Mouse (Mus musculus) lung, embryonic 14.5 days (tissue): ENCODE data around the gene Fem1a. TPM values are rescaled to one million over a fixed set of nuclear protein-coding genes. Genes with fewer than 3 reads are reported as not detected.

Experiments used
- ATAC-seq: fragments of 200-750 bp; cut with Nextera tagmentation; 2 replicates; pipeline ENCODE4 v1.8.0; 2017; ENCODE audit warnings: mild to moderate bottlenecking, moderate TSS enrichment, moderate library complexity; ENCODE audit not compliant: insufficient read depth
- DNase-seq: peaks from one replicate; pipeline ENCODE4 v3.0.0-alpha.2; 2015
- H3K27ac ChIP-seq: fragments of 300-500 bp; sonication (generic); 2 replicates; pipeline ENCODE4 v1.5.1; 2014; ENCODE audit warnings: low read depth, mild to moderate bottlenecking, moderate library complexity
- H3K27me3 ChIP-seq: fragments of 300-500 bp; sonication (generic); 2 replicates; pipeline ENCODE4 v1.6.1; 2014; ENCODE audit warnings: low read length, control low read depth; ENCODE audit not compliant: insufficient read depth
- H3K36me3 ChIP-seq: fragments of 300-500 bp; sonication (generic); 2 replicates; pipeline ENCODE4 v1.6.1; 2014; ENCODE audit warnings: control low read depth; ENCODE audit not compliant: insufficient read depth
- H3K4me1 ChIP-seq: fragments of 300-500 bp; sonication (generic); 2 replicates; pipeline ENCODE4 v1.6.1; 2014; ENCODE audit warnings: antibody characterized with exemption, control low read depth; ENCODE audit not compliant: insufficient read depth
- H3K4me2 ChIP-seq: fragments of 300-500 bp; sonication (generic); 2 replicates; pipeline ENCODE4 v1.6.1; 2014; ENCODE audit warnings: mild to moderate bottlenecking
- H3K4me3 ChIP-seq: fragments of 300-500 bp; sonication (generic); 2 replicates; pipeline ENCODE4 v1.5.1; 2014; ENCODE audit warnings: low read depth, low read length
- H3K9ac ChIP-seq: fragments of 300-500 bp; sonication (generic); 2 replicates; pipeline ENCODE4 v1.6.1; 2014
- H3K9me3 ChIP-seq: fragments of 300-500 bp; sonication (generic); 2 replicates; pipeline ENCODE4 v1.6.1; 2016; ENCODE audit warnings: low read depth, low read length, control low read depth
- CTCF ChIP-seq: IDR thresholded peaks from 2 replicates; pipeline ENCODE4 v1.5.1; 2016; ENCODE audit warnings: antibody characterized with exemption, low read depth
- WGBS: fragments of 180-500 bp; shearing (Covaris S2); extraction: QIAGEN DNeasy Blood & Tissue Kit; methylation state at CpG from one replicate; pipeline ENCODE4 v1.1.7; 2014; 5-methylcytosine and 5-hydroxymethylcytosine counted together
- polyA plus RNA-seq: library from polyadenylated mRNA; unstranded; fragments of >200 nt; fragmentation: Nextera tagmentation; extraction: Ambion mirVana; gene quantifications from 2 replicates; pipeline ENCODE4 v1.2.1, GENCODE M21; 2014

Fem1a gene
- polyA plus RNA-seq, 1 experiment from 2014 or later, result 15.4 TPM

GRCm38 (mm10) chr17:56233389-56233788, 23.2 kb upstream of the Fem1a start:
- WGBS, result 57% methylated on average over 8 of the region's 8 CpGs
- no peak; the same call in 1 of the 2 replicates for ATAC-seq

GRCm38 (mm10) chr17:56233818-56234469, 22.7 kb upstream of the Fem1a start:
- peak; percentile 70; the same call in 1 of the 2 replicates for ATAC-seq
- WGBS, result under 1% methylated on average over 14 of the region's 14 CpGs

More at GRCm38 (mm10) chr17:56233389-56233788, 23.2 kb upstream of the Fem1a start:
- no peak for DNase-seq
- Histone ChIP-seq H3K9ac (no peak overlapping the region), H3K4me1 (no peaks in the 10 kb centered on the region; the same call in 1 of the 2 replicates), H3K4me3 (no peak overlapping the region), H3K27me3 (no peaks in the 10 kb centered on the region), H3K27ac (no peak overlapping the region), H3K9me3 (no peaks in the 10 kb centered on the region), H3K4me2 (no peak overlapping the region), H3K36me3 (no peaks in the 10 kb centered on the region)
- TF ChIP-seq CTCF, result no peak

GRCm38 (mm10) chr17:56241541-56242401, 14.8 kb upstream of the Fem1a start:
- no peak overlapping the region for H3K9ac ChIP-seq
- TF ChIP-seq CTCF, result peak; percentile 8; the same call in 1 of the 2 replicates
- H3K36me3 ChIP-seq, result no peaks in the 10 kb centered on the region
- no peak overlapping the region for H3K27ac ChIP-seq
- no peak overlapping the region; the same call in 1 of the 2 replicates for H3K4me3 ChIP-seq
- no peaks in the 10 kb centered on the region for H3K4me1 ChIP-seq
- H3K9me3 ChIP-seq, result no peaks in the 10 kb centered on the region
- 0 out of 2 replicates have a peak, but pooled peaks cover 3% of the 10 kb centered on the region for H3K27me3 ChIP-seq
- no peak overlapping the region for H3K4me2 ChIP-seq
- DNase-seq (peak; percentile 98), ATAC-seq (peak; percentile 71)
- WGBS, result 2% methylated on average over 33 of the region's 33 CpGs

More at GRCm38 (mm10) chr17:56233818-56234469, 22.7 kb upstream of the Fem1a start:
- Histone ChIP-seq H3K27me3 (no peaks in the 10 kb centered on the region), H3K4me1 (no peaks in the 10 kb centered on the region; the same call in 1 of the 2 replicates), H3K9ac (no peak overlapping the region), H3K4me2 (no peak overlapping the region), H3K36me3 (no peaks in the 10 kb centered on the region), H3K27ac (no peak overlapping the region), H3K4me3 (no peak overlapping the region), H3K9me3 (no peaks in the 10 kb centered on the region)
- DNase-seq, result peak; percentile 74
- TF ChIP-seq CTCF, result no peak

GRCm38 (mm10) chr17:56245608-56246007, 11.0 kb upstream of the Fem1a start:
- Histone ChIP-seq H3K27ac (no peak overlapping the region), H3K4me2 (no peak overlapping the region), H3K27me3 (0 out of 2 replicates have a peak, but pooled peaks cover 3% of the 10 kb centered on the region), H3K4me3 (no peak overlapping the region), H3K36me3 (no peaks in the 10 kb centered on the region), H3K4me1 (no peaks in the 10 kb centered on the region), H3K9ac (no peak overlapping the region), H3K9me3 (no peaks in the 10 kb centered on the region)
- TF ChIP-seq CTCF, result no peak
- no peak for ATAC-seq
- 57% methylated on average over 7 of the region's 7 CpGs for WGBS
- DNase-seq, result no peak

GRCm38 (mm10) chr17:56251136-56251829, 5.3 kb upstream of the Fem1a start:
- peak; percentile 16; the same call in 1 of the 2 replicates for ATAC-seq
- H3K4me2 ChIP-seq, result peak overlapping the region; percentile 36

GRCm38 (mm10) chr17:56254695-56255094, 1.9 kb upstream of the Fem1a start:
- ATAC-seq (no peak), DNase-seq (no peak)
- no peak overlapping the region for H3K27ac ChIP-seq
- H3K27me3 ChIP-seq, result no peaks in the 10 kb centered on the region
- no peak overlapping the region for H3K4me2 ChIP-seq
- no peak overlapping the region for H3K4me3 ChIP-seq
- H3K9ac ChIP-seq, result no peak overlapping the region
- WGBS, result 76% methylated on average over 4 of the region's 4 CpGs
- no peak for TF ChIP-seq CTCF
- H3K36me3 ChIP-seq, result peaks cover 17% of the 10 kb centered on the region
- no peaks in the 10 kb centered on the region for H3K9me3 ChIP-seq
- H3K4me1 ChIP-seq, result peaks cover 4% of the 10 kb centered on the region

More at GRCm38 (mm10) chr17:56251136-56251829, 5.3 kb upstream of the Fem1a start:
- Histone ChIP-seq H3K9me3 (no peaks in the 10 kb centered on the region), H3K27ac (peak overlapping the region; percentile 58; the same call in 1 of the 2 replicates), H3K4me1 (no peaks in the 10 kb centered on the region), H3K4me3 (no peak overlapping the region), H3K9ac (no peak overlapping the region), H3K27me3 (no peaks in the 10 kb centered on the region), H3K36me3 (no peaks in the 10 kb centered on the region)
- peak; percentile 74 for DNase-seq
- 18% methylated on average over 6 of the region's 6 CpGs for WGBS
- peak; percentile 76 for TF ChIP-seq CTCF
